Mouse (Mus musculus) lung, embryonic 14.5 days (tissue): ENCODE results near the gene Pmpcb. TPM values are rescaled to one million over a fixed set of nuclear protein-coding genes. Genes with fewer than 3 reads are reported as not detected.

Experiments used
- ATAC-seq: fragments of 200-750 bp; cut with Nextera tagmentation; 2 replicates; pipeline ENCODE4 v1.8.0; 2017; ENCODE audit warnings: mild to moderate bottlenecking, moderate TSS enrichment, moderate library complexity; ENCODE audit not compliant: insufficient read depth
- DNase-seq: peaks from one replicate; pipeline ENCODE4 v3.0.0-alpha.2; 2015
- H3K27ac ChIP-seq: fragments of 300-500 bp; sonication (generic); 2 replicates; pipeline ENCODE4 v1.5.1; 2014; ENCODE audit warnings: low read depth, mild to moderate bottlenecking, moderate library complexity
- H3K27me3 ChIP-seq: fragments of 300-500 bp; sonication (generic); 2 replicates; pipeline ENCODE4 v1.6.1; 2014; ENCODE audit warnings: low read length, control low read depth; ENCODE audit not compliant: insufficient read depth
- H3K36me3 ChIP-seq: fragments of 300-500 bp; sonication (generic); 2 replicates; pipeline ENCODE4 v1.6.1; 2014; ENCODE audit warnings: control low read depth; ENCODE audit not compliant: insufficient read depth
- H3K4me1 ChIP-seq: fragments of 300-500 bp; sonication (generic); 2 replicates; pipeline ENCODE4 v1.6.1; 2014; ENCODE audit warnings: antibody characterized with exemption, control low read depth; ENCODE audit not compliant: insufficient read depth
- H3K4me2 ChIP-seq: fragments of 300-500 bp; sonication (generic); 2 replicates; pipeline ENCODE4 v1.6.1; 2014; ENCODE audit warnings: mild to moderate bottlenecking
- H3K4me3 ChIP-seq: fragments of 300-500 bp; sonication (generic); 2 replicates; pipeline ENCODE4 v1.5.1; 2014; ENCODE audit warnings: low read depth, low read length
- H3K9ac ChIP-seq: fragments of 300-500 bp; sonication (generic); 2 replicates; pipeline ENCODE4 v1.6.1; 2014
- H3K9me3 ChIP-seq: fragments of 300-500 bp; sonication (generic); 2 replicates; pipeline ENCODE4 v1.6.1; 2016; ENCODE audit warnings: low read depth, low read length, control low read depth
- CTCF ChIP-seq: IDR thresholded peaks from 2 replicates; pipeline ENCODE4 v1.5.1; 2016; ENCODE audit warnings: antibody characterized with exemption, low read depth
- WGBS: fragments of 180-500 bp; shearing (Covaris S2); extraction: QIAGEN DNeasy Blood & Tissue Kit; methylation state at CpG from one replicate; pipeline ENCODE4 v1.1.7; 2014; 5-methylcytosine and 5-hydroxymethylcytosine counted together
- polyA plus RNA-seq: library from polyadenylated mRNA; unstranded; fragments of >200 nt; fragmentation: Nextera tagmentation; extraction: Ambion mirVana; gene quantifications from 2 replicates; pipeline ENCODE4 v1.2.1, GENCODE M21; 2014

The Pmpcb gene
- polyA plus RNA-seq, 1 experiment from 2014 or later: 85.6 TPM

- ATAC-seq: peak; percentile 67
Observed at GRCm38 (mm10) chr5:21784161-21785052, 47.5 kb downstream of the Pmpcb start.

DNA sequence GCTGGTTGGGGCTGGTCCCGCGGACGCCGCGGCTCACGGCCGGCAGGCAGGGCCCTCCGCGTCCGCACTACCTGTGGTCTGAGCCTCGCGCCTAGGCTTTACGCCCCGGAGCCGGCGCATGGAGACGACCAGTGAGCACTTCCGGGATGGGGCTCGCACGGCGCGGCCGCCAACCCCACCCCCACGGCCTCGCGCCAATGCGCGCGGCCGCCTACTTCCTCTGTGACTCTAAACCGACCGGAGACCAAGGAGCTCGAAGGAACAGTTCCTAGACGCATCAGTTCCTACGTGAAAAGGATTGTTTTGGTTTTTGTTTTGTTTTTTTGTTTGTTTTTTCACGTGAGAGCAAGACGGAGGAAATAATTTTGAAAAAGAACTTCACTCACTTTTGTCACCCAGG is 48.1 kb downstream of the Pmpcb start, which contains the start of the genes Dnajc2 and Psmc2:
Dnajc2 (minus strand) TSS at position 199 of the 400 bp plus-strand sequence.
Psmc2 (plus strand) TSS at position 231 of the 400 bp plus-strand sequence.
- peak; percentile 94 for ATAC-seq
- WGBS: under 1% methylated on average over 37 of the region's 37 CpGs

More at GRCm38 (mm10) chr5:21784161-21785052, 47.5 kb downstream of the Pmpcb start:
- H3K36me3 ChIP-seq: peaks cover 34% of the 10 kb centered on the region
- WGBS: under 1% methylated on average over 46 of the region's 51 CpGs
- H3K9me3 ChIP-seq: no peaks in the 10 kb centered on the region
- H3K4me3 ChIP-seq: peak overlapping the region; percentile 90
- no peaks in the 10 kb centered on the region for H3K4me1 ChIP-seq
- peak overlapping the region; percentile 93 for H3K4me2 ChIP-seq
- H3K27ac ChIP-seq: peak overlapping the region; percentile 69
- DNase-seq: peak; percentile 46
- peak overlapping the region; percentile 73 for H3K9ac ChIP-seq
- no peaks in the 10 kb centered on the region for H3K27me3 ChIP-seq
- no peak for TF ChIP-seq CTCF

GRCm38 (mm10) chr5:21785776-21786175 is 48.8 kb downstream of the Pmpcb start:
- DNase-seq (no peak), ATAC-seq (no peak)
- Histone ChIP-seq H3K27me3 (no peaks in the 10 kb centered on the region), H3K27ac (no peak overlapping the region), H3K9me3 (no peaks in the 10 kb centered on the region), H3K9ac (no peak overlapping the region), H3K4me1 (no peaks in the 10 kb centered on the region), H3K4me3 (no peak overlapping the region; the same call in 1 of the 2 replicates), H3K4me2 (peak overlapping the region; percentile 93), H3K36me3 (peaks cover 22% of the 10 kb centered on the region)
- no peak for TF ChIP-seq CTCF
- 74% methylated on average over 7 of the region's 7 CpGs for WGBS

More for the DNA sequence above, 48.1 kb downstream of the Pmpcb start, which contains the start of the genes Dnajc2 and Psmc2:
- DNase-seq: peak; percentile 95
- no peak for TF ChIP-seq CTCF
- Histone ChIP-seq H3K4me1 (no peaks in the 10 kb centered on the region), H3K9ac (peak within 1 kb of the TSS; percentile 81), H3K36me3 (peaks cover 29% of the 10 kb centered on the region), H3K27me3 (no peaks in the 10 kb centered on the region), H3K4me3 (peak within 1 kb of the TSS; percentile 90), H3K27ac (peak within 1 kb of the TSS; percentile 84), H3K4me2 (peak within 1 kb of the TSS; percentile 93), H3K9me3 (no peaks in the 10 kb centered on the region)

GRCm38 (mm10) chr5:21786258-21787185 is 49.6 kb downstream of the Pmpcb start:
- WGBS: 2% methylated on average over 49 of the region's 51 CpGs
- TF ChIP-seq CTCF: no peak
- Histone ChIP-seq H3K9me3 (no peaks in the 10 kb centered on the region), H3K9ac (peak overlapping the region; percentile 81), H3K4me2 (peak overlapping the region; percentile 68), H3K4me1 (no peaks in the 10 kb centered on the region), H3K27ac (peak overlapping the region; percentile 84), H3K27me3 (no peaks in the 10 kb centered on the region), H3K4me3 (peak overlapping the region; percentile 76), H3K36me3 (peaks cover 14% of the 10 kb centered on the region)
- ATAC-seq: peak; percentile 88
- DNase-seq: peak; percentile 95

DNA sequence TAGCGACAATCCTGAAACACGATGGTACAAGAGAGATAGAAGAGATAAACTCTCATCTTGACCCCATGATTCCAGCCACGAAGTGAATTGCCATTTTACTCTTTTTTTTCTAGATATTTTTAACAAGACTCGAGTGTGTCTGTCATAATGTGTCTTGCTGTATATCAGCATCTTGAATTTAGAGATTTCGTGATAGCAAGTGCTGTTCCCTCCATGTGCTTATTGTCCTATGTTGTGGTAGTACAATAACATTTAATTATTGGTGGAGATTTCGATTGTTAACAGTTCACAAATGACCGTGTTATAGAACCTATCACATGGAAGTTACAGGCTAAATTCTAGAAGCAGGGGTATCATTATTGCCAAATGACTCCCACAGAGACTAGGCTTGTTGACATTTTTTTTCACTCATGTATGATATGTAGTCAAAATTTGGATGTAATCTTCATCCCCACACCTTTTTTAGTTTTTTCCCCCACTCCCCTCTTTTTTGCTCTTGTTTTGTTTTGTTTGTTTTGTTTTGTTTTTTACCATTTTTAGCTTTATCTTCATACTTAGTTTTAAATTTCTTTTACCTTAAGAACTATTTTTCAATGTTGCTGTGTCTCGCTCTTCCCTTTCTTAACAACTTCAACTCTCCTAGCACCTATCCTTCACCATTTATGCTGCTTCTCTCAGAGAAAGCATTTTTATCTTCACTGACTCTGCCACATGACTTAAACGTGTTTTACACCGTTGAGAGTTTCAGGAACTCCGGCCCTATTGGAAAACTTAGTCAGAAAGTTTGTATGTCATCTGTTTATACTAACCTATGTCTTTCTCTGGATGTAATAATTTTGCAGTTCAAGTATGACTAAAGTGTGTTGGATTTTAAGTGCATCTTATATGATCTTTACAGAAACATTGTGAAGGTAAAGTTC is 50.5 kb downstream of the Pmpcb start:
- peak overlapping the region; percentile 81 for H3K9ac ChIP-seq
- no peaks in the 10 kb centered on the region for H3K27me3 ChIP-seq
- no peaks in the 10 kb centered on the region for H3K9me3 ChIP-seq
- ATAC-seq (no peak), DNase-seq (no peak)
- TF ChIP-seq CTCF: no peak
- H3K27ac ChIP-seq: no peak overlapping the region; the same call in 1 of the 2 replicates
- WGBS: 33% methylated on average over 11 of the region's 11 CpGs
- peak overlapping the region; percentile 76 for H3K4me3 ChIP-seq
- H3K4me2 ChIP-seq: peak overlapping the region; percentile 68
- H3K36me3 ChIP-seq: peaks cover 8% of the 10 kb centered on the region
- H3K4me1 ChIP-seq: no peaks in the 10 kb centered on the region

DNA sequence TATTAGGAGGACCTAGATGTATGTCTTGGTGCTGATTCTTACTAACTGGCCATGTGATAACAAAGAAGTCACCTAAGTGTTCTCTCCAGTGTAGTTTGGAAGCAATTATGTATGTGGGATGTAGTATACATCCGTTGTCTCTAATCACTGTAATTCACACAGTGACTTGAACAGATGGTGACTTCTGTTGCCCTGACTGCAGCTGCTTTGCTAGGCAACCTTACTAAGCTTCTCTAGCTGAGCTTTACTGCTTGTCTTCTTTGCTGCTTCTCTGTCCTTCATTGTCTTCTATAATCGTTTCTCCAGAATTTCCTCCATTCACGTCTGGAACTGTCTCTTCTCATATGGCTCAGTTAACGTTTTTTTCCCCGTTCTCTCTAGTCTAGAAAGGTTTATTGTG is 52.1 kb downstream of the Pmpcb start:
- H3K9ac ChIP-seq: no peak overlapping the region
- no peak overlapping the region for H3K4me2 ChIP-seq
- no peak for TF ChIP-seq CTCF
- ATAC-seq (no peak), DNase-seq (no peak)
- 77% methylated on average over 5 of the region's 5 CpGs for WGBS
- no peaks in the 10 kb centered on the region for H3K4me1 ChIP-seq
- no peaks in the 10 kb centered on the region for H3K27me3 ChIP-seq
- H3K36me3 ChIP-seq: peaks cover 3% of the 10 kb centered on the region; the same call in 1 of the 2 replicates
- no peak overlapping the region for H3K27ac ChIP-seq
- no peak overlapping the region for H3K4me3 ChIP-seq
- no peaks in the 10 kb centered on the region for H3K9me3 ChIP-seq
